Mouse (Mus musculus) C2C12 (cell line): ENCODE measurements around the gene Ank3.

ENCODE experiments used
- CEBPB ChIP-seq: IDR thresholded peaks from one replicate; pipeline ENCODE4 v1.6.1; 2011; ENCODE audit warnings: low read depth, mild to moderate bottlenecking, control low read depth, moderate library complexity
- CTCF ChIP-seq: IDR thresholded peaks from one replicate; pipeline ENCODE4 v1.5.1; 2011; ENCODE audit not compliant: control insufficient read depth, insufficient read depth, insufficient read length
- MAX ChIP-seq: IDR thresholded peaks from one replicate; pipeline ENCODE4 v1.6.1; 2011; ENCODE audit warnings: mild to moderate bottlenecking, control low read depth
- MYOG ChIP-seq: IDR thresholded peaks from one replicate; pipeline ENCODE4 v1.6.1; 2011; ENCODE audit not compliant: control insufficient read depth, insufficient read length; ENCODE audit errors: extremely low read depth
- USF1 ChIP-seq: IDR thresholded peaks from one replicate; pipeline ENCODE4 v1.6.1; 2011; ENCODE audit warnings: low read depth, mild to moderate bottlenecking, control low read depth, moderate library complexity

DNA sequence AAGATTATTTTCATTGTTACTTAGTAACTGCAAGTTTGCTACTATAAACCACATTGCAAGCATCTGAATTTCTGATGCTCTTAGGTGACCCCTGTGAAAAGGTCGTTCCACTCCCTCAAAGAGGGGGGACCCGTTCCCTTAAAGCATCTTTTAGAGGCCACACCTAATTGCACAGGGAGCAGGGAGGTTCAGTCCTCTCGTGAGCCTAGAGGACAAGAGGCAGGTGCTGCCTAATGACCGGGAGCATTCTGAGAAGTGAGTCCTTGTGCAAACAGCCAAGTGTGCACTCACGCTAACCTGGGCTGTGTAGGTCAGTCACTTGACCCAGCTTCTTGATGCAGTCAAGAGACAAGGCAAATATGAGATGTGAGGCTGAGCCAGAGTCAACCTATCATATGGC, 52.4 kb downstream of the Ank3 start:
- TF ChIP-seq MYOG (no peak), CTCF (no peak), CEBPB (no peak), MAX (no peak), USF1 (no peak)
